Mouse (Mus musculus): ENCODE data around the gene Dcaf6.

- TF ChIP-seq POLR2A (IDR thresholded peaks at IDR 0.05; ENCODE audit: low read depth, low read length) (no peak), CTCF (IDR thresholded peaks at IDR 0.05; ENCODE audit: extremely low read depth, insufficient read length, insufficient replicate concordance, low read depth, low read length) (no peak)
Measured at GRCm38 (mm10) chr1:165471490-165471889, 11.2 kb upstream of the Dcaf6 start.

Measured in small intestine, adult 2 months (tissue).